Mouse (Mus musculus): ENCODE measurements around the gene Pdilt.

Pdilt gene

GRCm38 (mm10) chr7:119511143-119511542 is 12.1 kb downstream of the Pdilt start:
- peak; percentile 92 to 97 for DNase-seq

- peak; percentile 25 to 60 for DNase-seq
These were observed 33.1 kb downstream of the Pdilt start for GRCm38 (mm10) chr7:119490041-119490780.

DNA sequence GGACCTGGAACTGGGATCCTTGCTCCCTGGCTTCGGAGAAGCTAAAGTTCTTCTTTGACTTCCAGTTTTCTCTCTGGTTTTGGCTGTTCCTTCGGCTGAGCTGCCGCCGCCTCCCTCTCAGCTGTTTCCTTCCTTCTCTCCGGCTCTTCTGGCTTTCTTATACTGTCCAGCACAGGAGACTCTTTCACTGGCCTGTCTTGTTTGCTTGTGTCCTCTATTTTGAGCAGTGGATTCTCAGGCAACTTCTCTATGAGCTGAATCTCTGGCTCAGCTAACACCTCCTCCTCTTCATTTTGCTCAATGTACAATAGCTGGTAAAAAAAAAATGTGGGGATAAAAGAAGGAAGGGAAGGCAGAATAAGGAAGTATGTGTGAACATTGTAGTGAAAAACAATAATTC is 36.6 kb downstream of the Pdilt start:
- DNase-seq = no peak

DNA sequence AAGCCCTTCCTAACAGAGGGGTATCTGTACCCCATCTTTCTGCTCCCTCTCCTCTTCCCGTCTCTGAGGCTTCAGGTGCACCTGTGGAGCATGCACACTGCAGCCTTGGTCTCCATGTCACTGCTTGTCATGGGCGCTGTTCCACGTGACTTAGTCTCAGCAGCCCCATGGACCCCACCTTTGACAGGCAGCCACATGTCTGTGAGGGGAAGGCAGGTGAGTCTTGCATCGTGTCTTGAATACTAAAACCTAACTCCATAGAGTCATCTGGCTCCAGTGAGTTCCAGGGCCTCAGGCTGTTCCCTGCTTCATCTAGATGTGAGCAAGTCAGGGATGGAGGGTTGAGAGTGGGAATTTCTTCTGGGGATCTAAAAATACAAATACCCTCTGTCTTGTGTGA is 39.1 kb downstream of the Pdilt start:
- DNase-seq = peak; percentile 38 to 54

GRCm38 (mm10) chr7:119479256-119479655 is 44.0 kb downstream of the Pdilt start, which contains the start of gene Umod:
Gene Umod (minus strand): TSS chr7:119479282.
- DNase-seq = peak; percentile 69 to 89

- peak in 1 of 2 experiments; percentile 64 for DNase-seq
These were observed 46.5 kb downstream of the Pdilt start for GRCm38 (mm10) chr7:119476500-119477389.

DNA sequence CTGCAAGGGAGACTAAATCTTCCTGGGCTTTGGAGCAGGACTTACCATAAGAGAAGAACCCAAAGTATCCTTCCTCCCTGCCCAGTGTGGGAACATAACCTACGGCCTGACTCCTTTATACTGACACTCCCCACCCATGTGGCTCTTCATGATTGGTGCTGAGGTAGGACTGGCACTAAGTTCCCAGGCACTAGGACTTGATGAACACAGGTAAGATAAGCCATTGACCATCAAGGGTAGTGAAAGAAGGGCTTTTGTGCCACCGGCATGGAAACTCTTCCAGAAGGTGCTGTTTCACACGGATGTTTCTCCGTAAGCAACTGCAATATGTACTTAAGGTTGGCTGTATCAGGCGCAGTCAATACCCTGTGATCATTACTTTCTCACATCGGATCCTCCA is 64.1 kb downstream of the Pdilt start, which contains the start of gene Gp2:
Gene Gp2, minus strand, starts transcription at position 101 of the 400 bp plus-strand sequence.
- DNase-seq = no peak

GRCm38 (mm10) chr7:119454192-119454591 is 69.1 kb downstream of the Pdilt start:
- DNase-seq = peak in 1 of 2 experiments; percentile 64

DNA sequence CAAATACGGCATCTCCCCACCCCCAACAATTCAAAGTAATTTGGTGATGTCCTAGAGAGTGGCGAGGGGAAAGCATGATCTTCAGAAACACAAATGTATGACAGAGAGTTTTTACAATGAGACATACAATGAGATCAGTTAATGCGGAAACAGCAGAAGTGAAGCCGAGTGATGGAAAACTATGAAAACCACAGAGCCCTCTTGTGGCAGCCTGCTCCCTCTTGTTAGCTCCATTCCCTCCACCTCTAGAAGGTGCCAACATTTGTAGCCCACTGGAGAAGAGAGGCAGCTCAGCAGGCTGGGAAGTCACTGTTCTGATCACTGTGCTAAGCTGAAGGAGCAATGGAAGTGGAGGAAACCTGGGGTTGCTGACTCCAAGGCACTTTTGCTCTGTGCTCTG is 79.4 kb downstream of the Pdilt start:
- DNase-seq = peak in 1 of 2 experiments; percentile 27

- DNase-seq = no peak
These were observed 81.4 kb downstream of the Pdilt start for GRCm38 (mm10) chr7:119441938-119442337.
